Mouse (Mus musculus) liver, adult 2 months (tissue): ENCODE data around the gene Nup210.

ENCODE experiments used
- CTCF ChIP-seq: fragments of 200-500 bp; IDR thresholded peaks from 2 replicates; pipeline ENCODE4 v1.5.1; 2011; ENCODE audit warnings: low read depth, low read length, control low read depth
- POLR2A ChIP-seq: fragments of 200-500 bp; IDR thresholded peaks from 2 replicates; pipeline ENCODE4 v1.6.1; 2011; ENCODE audit warnings: low read length, control low read depth; ENCODE audit not compliant: insufficient read depth; ENCODE audit errors: extremely low read depth

- no peak for TF ChIP-seq CTCF
- no peak for TF ChIP-seq POLR2A
Measured at GRCm38 (mm10) chr6:91156062-91156461, 39.4 kb upstream of the Nup210 start.
